12 mouse cellular contexts compared by ENCODE assay signal in the genomic region with DNA sequence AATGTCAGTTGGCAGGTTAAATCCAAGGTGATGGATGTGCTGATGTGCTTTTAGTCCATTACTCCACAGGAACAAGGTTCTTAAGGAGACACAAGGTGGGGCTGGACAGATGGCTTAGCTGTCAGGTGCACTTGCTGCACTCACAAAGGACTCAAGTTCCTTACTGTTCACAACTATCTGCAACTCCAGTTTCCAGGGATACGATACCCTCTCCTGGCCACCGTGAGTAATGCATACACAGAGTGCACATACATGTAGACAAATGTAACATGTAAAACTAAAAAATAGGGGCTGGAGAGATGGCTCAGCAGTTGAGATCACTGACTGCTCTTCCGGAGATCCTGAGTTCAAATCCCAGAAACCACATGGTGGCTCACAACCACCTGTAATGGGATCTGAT. TPM values are rescaled to one million over a fixed set of nuclear protein-coding genes. Genes with fewer than 3 reads are reported as not detected.
DNase-seq lines count a peak whose midpoint lies in the region; ATAC-seq and TF ChIP-seq lines count a peak whose summit lies in the region.
"Had no signal": no experiment of that assay in that cellular context is flagged by ENCODE, and none has a peak within 500 bp of the region (broad histone marks: within the 10 kb centered on the region; RNA-seq: fewer than 3 reads in every experiment).

No protein-coding gene starts in this region.

- no peak overlapping the region for H3K27ac ChIP-seq in left cerebral cortex, adult 2 months
- H3K27ac ChIP-seq: limb, embryonic 12.5 days; midbrain, embryonic 15.5 days had no signal

- no peak for ATAC-seq in granulocyte monocyte progenitor cell, adult 5-6 weeks (replicated peaks; ENCODE audit: poor library complexity, severe bottlenecking)
- ATAC-seq: midbrain, embryonic 15.5 days had no signal

- peak; percentile 45 to 47 for DNase-seq in cerebellum, postnatal 10 days
- no peak for DNase-seq in cerebellum, adult 18-20 months
- DNase-seq in left cerebral cortex, adult 2 months (ENCODE audit: extremely low spot score in 1 of 2, low spot score in 2 of 2): no peak
- no peak for DNase-seq in left cerebral cortex, adult 11 months (ENCODE audit: low spot score)
- peak; percentile 62 for DNase-seq in induced T-regulatory cell, adult 2 months (ENCODE audit: low read depth)
- DNase-seq in left cerebral cortex, postnatal 10 days (ENCODE audit: extremely low spot score in 1 of 2, low spot score in 2 of 2): no peak
- DNase-seq: cerebellum, adult 8-10 months; heart, adult 18-20 months had no signal

- no peaks in the 10 kb centered on the region for H3K9me3 ChIP-seq in E14TG2a.4 (ENCODE audit: low read length)
- H3K9me3 ChIP-seq: limb, embryonic 12.5 days; midbrain, embryonic 15.5 days had no signal

- H3K36me3 ChIP-seq in E14TG2a.4 (ENCODE audit: insufficient read depth, low read length): no peaks in the 10 kb centered on the region
- H3K36me3 ChIP-seq: limb, embryonic 12.5 days; midbrain, embryonic 15.5 days had no signal

- peaks cover 2% of the 10 kb centered on the region; the same call in 1 of the 2 replicates for H3K27me3 ChIP-seq in E14TG2a.4 (ENCODE audit: insufficient read depth, low read length)
- H3K27me3 ChIP-seq: midbrain, embryonic 15.5 days had no signal

- intact Hi-C loops in left cerebral cortex, adult 2 months (cut with DNase I): no loop called here
- intact Hi-C loops in left cerebral cortex, postnatal 10 days (cut with DNase I): no loop called here

- peak; percentile 23 for TF ChIP-seq CTCF in left cerebral cortex, adult 2 months (IDR thresholded peaks at IDR 0.05)
- TF ChIP-seq CTCF in E14TG2a.4 (conservative IDR thresholded peaks at IDR 0.05; ENCODE audit: low read length): peak; percentile 40

- peaks cover 5% of the 10 kb centered on the region for H3K4me1 ChIP-seq in E14TG2a.4 (replicated peaks; ENCODE audit: low read depth, low read length)
- H3K4me1 ChIP-seq: midbrain, embryonic 15.5 days had no signal

- no peak overlapping the region for H3K4me3 ChIP-seq in left cerebral cortex, adult 2 months
- H3K4me3 ChIP-seq in E14TG2a.4 (replicated peaks; ENCODE audit: low read length): no peak overlapping the region
- H3K4me3 ChIP-seq: limb, embryonic 12.5 days; midbrain, embryonic 15.5 days had no signal

RNA-seq across cellular contexts. Expression of gene Tomm20, which starts 40.3 kb away (rescaled TPM):
- 100 to 1,000 TPM; 181 to 182 TPM for total RNA-seq in left cerebral cortex, adult 2 months (2021)
- total RNA-seq in granulocyte monocyte progenitor cell, adult 5-6 weeks (2014; fragmentation: Nextera tagmentation): 72.5 and 80.0 TPM in 2 replicates
- total RNA-seq in granulocyte monocyte progenitor cell, adult 5-6 weeks (2017): 237 and 273 TPM in 2 replicates
- total RNA-seq in left cerebral cortex, postnatal 10 days (2021): 100 to 1,000 TPM; 156 to 169 TPM

Comparison
In these comparisons a context has a peak if more than half of its experiments do, and no peak if none do; other contexts are left out.
1. DNase-seq: peak in cerebellum, postnatal 10 days (2 of 2) and induced T-regulatory cell, adult 2 months (single experiment); none in cerebellum, adult 18-20 months (0 of 2), left cerebral cortex, adult 2 months (0 of 2), left cerebral cortex, adult 11 months (single experiment) and left cerebral cortex, postnatal 10 days (0 of 2).